Mouse (Mus musculus) bone marrow macrophage, adult 2 months (primary cell): ENCODE measurements around the gene Nudt16. TPM values are rescaled to one million over a fixed set of nuclear protein-coding genes. Genes with fewer than 3 reads are reported as not detected.
A peak's percentile ranks its signal among the peaks of the same experiment; 100 is the strongest.
"Not testable (repeated sequence)": the region's sequence is repeated elsewhere in the genome, so short reads cannot be mapped to it uniquely, and the experiment has no call there.

ENCODE experiments used
- H3K27ac ChIP-seq: 2 replicates; pipeline ENCODE4 v1.5.1; 2012; ENCODE audit warnings: low read depth, low read length; ENCODE audit not compliant: insufficient read depth
- H3K4me1 ChIP-seq: 2 replicates; pipeline ENCODE4 v1.6.1; 2012; ENCODE audit warnings: low read length; ENCODE audit not compliant: control insufficient read depth, insufficient read depth
- H3K4me3 ChIP-seq: 2 replicates; pipeline ENCODE4 v1.5.1; 2012; ENCODE audit warnings: mild to moderate bottlenecking, low read length, moderate library complexity; ENCODE audit not compliant: insufficient read depth
- CTCF ChIP-seq: IDR thresholded peaks from 2 replicates; pipeline ENCODE4 v1.5.1; 2012; ENCODE audit warnings: low read depth, mild to moderate bottlenecking, low read length, moderate library complexity
- POLR2A ChIP-seq: IDR thresholded peaks from 2 replicates; pipeline ENCODE4 v1.6.1; 2012; ENCODE audit warnings: mild to moderate bottlenecking, low read depth, low read length, borderline replicate concordance
- polyA plus RNA-seq: library from polyadenylated mRNA; stranded (reverse); fragments of >200 nt; gene quantifications from 2 replicates; pipeline ENCODE4 v1.2.4, GENCODE M21; 2012; ENCODE audit not compliant: missing spikeins, insufficient read depth, insufficient read length

Gene Nudt16
- polyA plus RNA-seq, result 16.1 and 16.8 TPM in 2 replicates

DNA sequence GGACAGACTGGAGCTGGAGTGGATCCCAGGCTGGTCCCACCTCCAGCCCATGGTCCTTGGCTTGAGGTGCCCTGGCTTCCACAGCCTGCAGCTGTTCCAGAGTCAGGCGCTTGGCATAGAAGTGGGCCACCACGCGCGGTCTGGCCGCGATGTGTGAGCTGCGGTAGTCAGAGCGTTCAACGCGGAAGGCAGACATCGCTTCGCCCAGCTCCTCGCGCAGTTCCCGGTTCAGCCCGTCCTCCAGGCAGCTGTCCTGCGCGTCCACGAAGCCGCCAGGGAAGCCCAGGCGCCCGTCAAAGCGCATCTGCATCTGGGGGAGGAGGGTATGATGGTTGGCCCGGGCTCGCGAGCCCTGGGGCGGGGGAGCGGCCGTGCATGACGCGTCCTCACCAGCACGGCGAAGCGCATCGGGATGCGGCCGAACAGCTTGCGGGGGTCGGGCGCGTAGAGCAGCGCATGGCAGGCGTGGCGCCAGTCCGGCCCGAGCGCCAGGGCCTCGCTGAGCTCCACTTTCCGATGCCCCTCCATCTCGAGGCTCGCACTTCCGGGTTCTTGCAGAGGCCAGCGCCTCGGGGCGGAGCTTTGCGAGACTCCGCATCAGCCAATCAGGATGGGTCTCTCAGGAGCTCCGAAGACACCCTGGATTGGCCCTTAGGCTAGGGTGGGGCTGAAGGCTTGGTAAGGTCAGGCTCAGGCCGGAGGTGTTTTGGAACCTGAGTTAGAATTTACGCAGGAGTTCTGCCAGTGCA lies at the start of gene Nudt16:
TSS of gene Nudt16 (minus strand) at position 572 of the 749 bp plus-strand sequence.
- Histone ChIP-seq H3K27ac (peak within 1 kb of the TSS; percentile 48), H3K4me1 (peaks cover 18% of the 10 kb centered on the region)
- TF ChIP-seq CTCF (no peak), POLR2A (no peak)

DNA sequence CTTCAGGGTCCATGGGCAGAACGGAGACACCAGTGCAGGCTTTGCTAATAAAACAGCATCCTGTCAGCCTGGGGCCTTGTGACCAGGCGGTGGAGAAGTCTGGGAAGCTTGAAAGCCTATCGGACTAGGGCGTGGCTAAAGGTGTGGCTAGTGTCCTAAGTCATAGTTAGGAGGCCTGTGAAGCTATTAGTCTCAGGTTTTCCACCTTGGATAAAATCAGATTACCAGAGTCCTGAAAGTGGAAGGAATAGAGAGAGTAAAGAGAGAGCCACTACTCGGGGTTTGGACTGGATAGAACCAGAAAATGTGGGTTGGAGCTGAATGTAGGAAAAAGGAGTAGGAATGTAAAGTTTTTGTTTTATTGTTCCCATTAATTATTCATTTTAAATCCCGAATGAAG lies 13.4 kb upstream of the Nudt16 start, which contains the start of gene 1700080E11Rik:
TSS of gene 1700080E11Rik (minus strand) at position 101 of the 400 bp plus-strand sequence.
- no peak for TF ChIP-seq POLR2A
- TF ChIP-seq CTCF, result no peak
- Histone ChIP-seq H3K4me3 (no peak within 1 kb of the TSS), H3K4me1 (no peaks in the 10 kb centered on the region), H3K27ac (no peak within 1 kb of the TSS)

More for the DNA sequence above, at the start of gene Nudt16:
- H3K4me3 ChIP-seq, result peak within 1 kb of the TSS; percentile 87

DNA sequence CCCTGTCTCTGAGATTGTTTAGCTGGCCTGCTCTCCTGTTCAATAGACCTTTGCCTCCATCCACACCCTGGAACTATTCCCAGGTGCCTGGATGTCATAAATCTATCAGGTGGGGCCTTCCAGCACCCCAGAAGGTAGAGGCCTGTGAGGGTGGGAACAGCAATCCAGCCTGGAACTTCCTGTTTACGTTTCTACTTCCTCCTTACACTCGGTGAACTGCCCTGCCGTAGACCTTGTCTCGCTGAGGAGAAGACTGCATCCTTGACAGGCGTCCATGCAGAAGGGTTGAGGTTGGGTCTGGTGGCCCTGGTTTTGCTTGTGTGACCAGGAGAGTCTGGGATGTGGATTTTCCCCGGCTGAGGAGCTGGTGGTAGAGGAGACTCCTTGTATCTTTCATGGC lies 7.6 kb upstream of the Nudt16 start:
- no peak overlapping the region for H3K27ac ChIP-seq

DNA sequence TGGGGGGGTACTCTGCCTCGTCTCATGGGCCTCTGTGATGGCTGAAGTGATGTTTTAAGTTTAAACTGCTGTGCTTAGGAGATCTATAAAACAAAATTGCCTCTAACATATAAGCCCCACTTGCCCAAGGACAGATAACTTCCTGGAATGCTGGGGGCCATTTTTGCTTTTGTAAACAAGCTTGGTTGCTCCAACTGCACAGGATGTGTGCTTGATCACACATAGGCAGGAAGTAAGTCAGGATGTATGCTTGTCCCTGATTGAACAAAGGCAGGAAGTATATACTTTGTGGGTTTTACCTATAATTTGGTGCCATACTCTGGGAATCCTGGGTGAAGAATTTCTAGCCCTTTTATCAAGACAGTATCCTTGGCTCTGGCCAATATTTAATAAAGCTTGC lies 4.8 kb upstream of the Nudt16 start:
- no peak overlapping the region for H3K4me3 ChIP-seq
- peaks cover 11% of the 10 kb centered on the region for H3K4me1 ChIP-seq
- H3K27ac ChIP-seq, result no peak overlapping the region
- no peak for TF ChIP-seq CTCF
- TF ChIP-seq POLR2A, result no peak

More for the DNA sequence above, 7.6 kb upstream of the Nudt16 start:
- Histone ChIP-seq H3K4me1 (peaks cover 8% of the 10 kb centered on the region), H3K4me3 (no peak overlapping the region)
- no peak for TF ChIP-seq POLR2A
- no peak for TF ChIP-seq CTCF

DNA sequence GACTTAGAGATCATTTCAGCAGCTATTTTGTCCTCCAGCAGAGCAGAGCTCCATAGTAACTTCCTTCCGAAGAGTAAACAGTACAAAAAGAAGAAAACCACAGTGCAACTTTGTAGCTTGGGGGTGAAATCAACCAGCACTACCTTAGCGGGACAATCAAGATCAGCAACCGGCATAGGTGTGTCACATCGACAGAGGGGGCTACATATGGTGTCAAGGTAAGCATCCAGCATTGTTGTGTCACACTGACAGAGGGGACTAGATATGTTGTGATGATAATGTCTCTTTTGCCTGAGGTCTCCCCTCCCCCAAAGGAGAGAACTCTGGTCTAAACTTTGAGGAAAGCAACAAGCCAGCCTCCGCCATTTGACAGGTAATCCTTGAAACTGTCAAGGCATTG lies 2.9 kb upstream of the Nudt16 start:
- Histone ChIP-seq H3K27ac (no peak overlapping the region), H3K4me1 (peaks cover 21% of the 10 kb centered on the region), H3K4me3 (no peak overlapping the region)
- no peak for TF ChIP-seq CTCF
- no peak for TF ChIP-seq POLR2A

DNA sequence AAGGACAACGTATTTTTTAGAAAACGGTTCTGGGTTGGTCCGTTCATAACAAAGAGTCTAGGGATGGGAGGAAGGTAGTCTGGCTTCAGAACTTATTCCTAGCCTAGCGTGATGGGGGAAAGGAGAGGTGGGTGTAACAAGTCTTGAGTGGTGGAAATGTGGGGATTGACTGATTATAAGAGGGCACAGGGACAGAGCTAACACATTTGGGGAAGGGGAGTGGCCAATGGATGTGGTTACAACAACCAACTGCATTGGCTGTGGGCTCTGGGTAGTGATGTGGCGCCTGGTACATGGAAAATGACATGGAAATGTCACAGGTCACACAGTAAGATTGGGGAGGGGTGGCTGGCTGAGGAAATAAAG lies 361 bp upstream of the Nudt16 start:
- Histone ChIP-seq H3K4me3 (peak overlapping the region; percentile 87), H3K4me1 (peaks cover 18% of the 10 kb centered on the region), H3K27ac (no peak overlapping the region)
- TF ChIP-seq POLR2A, result no peak
- TF ChIP-seq CTCF, result no peak

DNA sequence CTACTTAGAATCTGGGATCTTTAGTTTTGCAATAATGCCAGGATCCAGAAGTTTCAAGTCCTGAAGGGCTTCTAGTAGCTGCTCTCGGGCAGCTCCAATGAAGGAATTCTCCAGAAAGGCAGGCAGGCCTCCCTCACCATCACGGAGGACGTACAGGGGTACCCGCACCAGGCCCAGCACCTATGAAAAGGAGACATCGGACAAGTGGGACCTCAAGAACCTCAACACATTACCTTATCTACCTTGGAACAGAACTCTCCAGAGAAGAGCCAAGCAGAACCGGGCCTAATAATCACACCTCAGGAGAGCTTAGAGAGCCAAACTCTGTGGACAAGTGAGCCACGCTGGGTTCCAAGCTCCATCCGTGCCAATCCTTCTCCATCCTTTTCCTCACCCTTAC lies 1.3 kb downstream of the Nudt16 start:
- Histone ChIP-seq H3K27ac (no peak overlapping the region), H3K4me3 (peak overlapping the region; percentile 87), H3K4me1 (peaks cover 18% of the 10 kb centered on the region)
- no peak for TF ChIP-seq POLR2A
- no peak for TF ChIP-seq CTCF

DNA sequence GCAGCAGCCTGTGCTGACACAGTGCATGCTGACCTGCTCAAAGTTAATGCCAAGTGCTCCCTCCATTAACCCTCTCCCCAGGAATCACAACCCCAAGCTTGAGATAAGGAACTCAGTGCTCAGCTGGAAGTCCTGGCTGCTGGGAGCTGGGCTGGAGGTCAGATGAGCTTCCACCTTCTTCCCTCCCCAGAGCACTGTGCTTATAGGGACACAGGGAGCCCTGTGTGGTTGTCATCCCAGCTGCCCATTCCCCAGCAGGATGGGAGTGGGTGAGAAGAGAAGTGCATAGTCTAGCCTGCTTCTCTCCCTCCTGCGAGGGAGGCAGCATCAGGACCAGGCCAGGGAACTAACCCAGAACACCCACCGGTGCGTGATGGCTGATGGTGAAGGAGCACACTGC lies 6.4 kb downstream of the Nudt16 start:
- not testable (repeated sequence) for H3K4me1 ChIP-seq, H3K4me3 ChIP-seq, H3K27ac ChIP-seq

DNA sequence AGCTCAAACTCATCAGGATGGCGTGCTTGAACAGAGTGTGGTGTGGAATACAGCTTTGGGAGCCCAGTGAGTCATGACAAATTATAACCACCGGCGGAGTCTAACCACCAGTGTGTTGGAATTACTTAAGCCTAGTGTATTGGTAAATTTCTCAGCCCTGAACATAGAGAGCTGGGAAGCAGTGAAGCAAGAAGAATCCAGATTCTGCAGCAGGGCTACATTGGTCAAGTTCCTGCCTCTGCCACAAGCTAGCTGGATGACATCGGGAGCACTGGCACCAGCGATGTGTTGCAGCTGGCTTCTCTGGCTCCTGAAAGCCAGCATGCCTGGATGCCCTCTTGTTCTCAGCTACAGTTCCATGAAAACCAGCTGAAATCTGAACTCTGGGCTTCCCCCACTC lies 27.7 kb downstream of the Nudt16 start:
- H3K27ac ChIP-seq, result no peak overlapping the region
- no peaks in the 10 kb centered on the region for H3K4me1 ChIP-seq
- no peak overlapping the region for H3K4me3 ChIP-seq
- TF ChIP-seq POLR2A, result no peak

DNA sequence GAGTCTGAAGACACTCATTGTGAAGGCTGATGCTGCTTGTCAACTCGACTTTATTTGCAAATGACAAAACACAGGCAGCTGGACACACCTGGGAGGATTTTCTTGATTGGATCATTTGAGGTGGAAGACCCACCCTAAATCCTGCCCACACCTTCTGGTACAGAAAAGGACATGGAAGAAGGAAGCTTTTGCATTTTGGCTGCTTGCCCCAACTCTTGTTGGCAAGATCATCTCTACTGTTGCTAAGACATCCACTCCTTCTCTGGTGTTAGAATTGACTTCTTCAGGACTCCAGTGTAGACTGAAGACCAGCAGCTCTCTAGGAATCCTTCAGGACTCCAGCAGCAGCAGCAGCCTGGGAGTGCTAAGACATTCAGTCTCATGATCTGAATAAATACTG lies 29.7 kb downstream of the Nudt16 start:
- Histone ChIP-seq H3K27ac (no peak overlapping the region), H3K4me3 (no peak overlapping the region), H3K4me1 (no peaks in the 10 kb centered on the region)
- no peak for TF ChIP-seq CTCF
